Mouse (Mus musculus) megakaryocyte, embryonic 14.5 days (primary cell): ENCODE results near the gene Fam181a.

Experiments
- FLI1 ChIP-seq: IDR thresholded peaks from 2 replicates; pipeline ENCODE4 v1.6.1; 2012; ENCODE audit warnings: low read length, inconsistent platforms, mixed read lengths
- GATA1 ChIP-seq: IDR thresholded peaks from 3 replicates; pipeline ENCODE4 v1.6.1; 2012; ENCODE audit warnings: mixed read lengths, low read length, inconsistent platforms, borderline replicate concordance

- TF ChIP-seq GATA1 (no peak), FLI1 (no peak)
Measured at GRCm38 (mm10) chr12:103301645-103302044, 9.1 kb upstream of the Fam181a start.
